Mouse (Mus musculus) embryonic fibroblast, embryonic 13.5 days (primary cell): ENCODE measurements around the gene Mpped2. TPM values are rescaled to one million over a fixed set of nuclear protein-coding genes. Genes with fewer than 3 reads are reported as not detected.
A peak's percentile ranks its signal among the peaks of the same experiment; 100 is the strongest.

Experiments
- H3K27ac ChIP-seq: 2 replicates; pipeline ENCODE4 v1.5.1; 2012; ENCODE audit warnings: low read length, control low read depth, inconsistent platforms; ENCODE audit not compliant: insufficient read depth
- H3K4me1 ChIP-seq: 2 replicates; pipeline ENCODE4 v1.6.1; 2011; ENCODE audit warnings: low read length; ENCODE audit not compliant: control insufficient read depth, insufficient read depth
- H3K4me3 ChIP-seq: 2 replicates; pipeline ENCODE4 v1.5.1; 2011; ENCODE audit warnings: mild to moderate bottlenecking, control low read depth, low read length; ENCODE audit not compliant: insufficient read depth
- CTCF ChIP-seq: IDR thresholded peaks from 2 replicates; pipeline ENCODE4 v1.5.1; 2011; ENCODE audit warnings: mild to moderate bottlenecking, control low read depth, low read length, moderate library complexity, borderline replicate concordance; ENCODE audit not compliant: insufficient read depth
- POLR2A ChIP-seq: IDR thresholded peaks from 2 replicates; pipeline ENCODE4 v1.6.1; 2011; ENCODE audit warnings: low read depth, mild to moderate bottlenecking, control low read depth, low read length, moderate library complexity
- polyA plus RNA-seq: library from polyadenylated mRNA; stranded (reverse); fragments of >200 nt; gene quantifications from 2 replicates; pipeline ENCODE4 v1.2.4, GENCODE M21; 2011; ENCODE audit warnings: low read depth; ENCODE audit not compliant: missing spikeins, insufficient read length

Mpped2 gene
- polyA plus RNA-seq, 1 experiment, result 9.8 TPM

- Histone ChIP-seq H3K4me3 (no peak overlapping the region), H3K27ac (no peak overlapping the region), H3K4me1 (no peaks in the 10 kb centered on the region)
- TF ChIP-seq POLR2A (no peak), CTCF (no peak)
Observed at GRCm38 (mm10) chr2:106679720-106680455, 13.2 kb upstream of the Mpped2 start.

DNA sequence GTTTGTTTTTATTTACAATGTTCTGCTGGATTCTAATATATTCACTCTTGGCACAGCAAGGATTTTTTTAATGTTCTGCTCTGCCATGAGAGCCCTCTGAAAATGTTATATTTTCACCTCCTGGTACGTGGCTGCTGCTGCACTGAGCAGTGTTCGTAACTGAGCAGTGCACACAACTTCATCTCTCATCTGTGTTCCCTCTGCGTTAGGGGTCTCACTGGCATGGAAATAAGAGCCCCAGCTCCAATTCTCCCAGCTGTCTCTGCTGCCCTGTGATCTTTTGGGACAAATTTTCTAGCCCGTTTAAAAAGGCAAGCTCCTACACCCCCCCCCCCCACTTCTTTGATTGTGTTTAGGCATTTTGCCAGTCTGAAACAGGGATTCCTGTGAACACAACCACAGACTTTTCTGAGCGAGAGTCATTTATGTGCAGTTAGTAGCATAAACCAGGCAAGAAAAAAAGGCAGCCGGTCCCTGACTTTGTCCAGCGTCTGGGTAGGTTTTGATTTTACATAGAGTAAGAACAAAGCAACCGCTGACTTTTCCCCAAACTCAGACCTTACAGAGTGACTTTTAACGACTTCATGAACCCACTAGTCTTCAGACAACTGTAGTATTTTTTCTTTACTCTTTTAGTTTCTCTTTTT lies 9.8 kb upstream of the Mpped2 start:
- no peak overlapping the region for H3K4me3 ChIP-seq

GRCm38 (mm10) chr2:106683832-106684231 lies 9.2 kb upstream of the Mpped2 start:
- TF ChIP-seq POLR2A (no peak), CTCF (no peak)
- Histone ChIP-seq H3K27ac (no peak overlapping the region), H3K4me1 (no peaks in the 10 kb centered on the region), H3K4me3 (no peak overlapping the region)

More for the DNA sequence above, 9.8 kb upstream of the Mpped2 start:
- no peak overlapping the region for H3K27ac ChIP-seq
- no peaks in the 10 kb centered on the region for H3K4me1 ChIP-seq
- TF ChIP-seq CTCF (no peak), POLR2A (no peak)

- TF ChIP-seq POLR2A (no peak), CTCF (no peak)
- Histone ChIP-seq H3K4me1 (0 out of 2 replicates have a peak, but pooled peaks cover 3% of the 10 kb centered on the region), H3K4me3 (no peak overlapping the region), H3K27ac (no peak overlapping the region)
Observed at GRCm38 (mm10) chr2:106691753-106692363, 1.2 kb upstream of the Mpped2 start.

- Histone ChIP-seq H3K27ac (no peak overlapping the region), H3K4me3 (no peak overlapping the region), H3K4me1 (0 out of 2 replicates have a peak, but pooled peaks cover 3% of the 10 kb centered on the region)
- TF ChIP-seq POLR2A, result no peak
- no peak for TF ChIP-seq CTCF
Observed at GRCm38 (mm10) chr2:106692405-106692782, 675 bp upstream of the Mpped2 start.

DNA sequence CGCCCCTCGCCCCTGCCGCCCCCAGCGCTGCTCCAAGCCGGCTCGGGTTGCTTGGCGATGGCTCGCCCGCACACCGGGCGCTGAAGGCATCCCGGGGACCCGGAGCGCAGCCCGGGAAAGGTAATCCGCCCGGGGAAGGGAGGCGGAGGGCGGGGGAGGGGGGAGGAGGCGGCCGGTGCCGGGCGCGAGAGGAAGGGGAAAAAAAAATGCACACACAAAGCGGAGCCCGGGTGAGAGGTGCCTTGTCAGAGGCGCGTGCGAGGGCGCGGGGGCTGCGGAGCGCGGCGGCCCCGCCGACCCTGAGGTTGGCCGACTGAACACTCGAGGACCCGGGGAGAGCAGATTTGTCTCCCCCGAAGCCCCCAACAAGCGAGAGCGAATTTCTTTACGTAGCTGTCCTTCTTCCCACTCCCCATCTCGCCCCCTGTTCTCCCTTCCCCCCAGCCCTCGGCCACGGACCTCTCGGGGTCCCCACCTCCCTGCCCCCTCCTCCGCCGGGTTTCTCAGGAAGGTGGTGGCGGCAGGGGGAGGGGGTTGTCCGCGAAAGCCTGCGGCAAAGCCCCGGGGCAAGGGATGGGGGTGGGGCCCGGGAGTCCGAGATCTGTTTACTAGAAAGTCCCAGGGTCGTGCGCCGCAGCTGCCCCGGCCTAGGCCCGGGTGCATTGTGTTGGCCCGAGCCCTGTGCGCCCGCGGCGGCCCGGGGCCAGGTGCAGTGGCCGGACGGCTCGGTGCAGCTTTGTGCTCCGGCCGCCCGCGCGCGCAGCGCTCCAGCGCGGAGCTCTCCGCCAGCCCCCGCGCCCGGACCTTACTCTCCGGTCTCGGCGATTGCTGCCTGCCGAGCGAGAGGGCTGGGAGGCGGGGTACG lies 865 bp downstream of the Mpped2 start:
- Histone ChIP-seq H3K4me3 (peak overlapping the region; percentile 76), H3K4me1 (0 out of 2 replicates have a peak, but pooled peaks cover 3% of the 10 kb centered on the region), H3K27ac (no peak overlapping the region)
- no peak for TF ChIP-seq CTCF
- TF ChIP-seq POLR2A, result no peak

DNA sequence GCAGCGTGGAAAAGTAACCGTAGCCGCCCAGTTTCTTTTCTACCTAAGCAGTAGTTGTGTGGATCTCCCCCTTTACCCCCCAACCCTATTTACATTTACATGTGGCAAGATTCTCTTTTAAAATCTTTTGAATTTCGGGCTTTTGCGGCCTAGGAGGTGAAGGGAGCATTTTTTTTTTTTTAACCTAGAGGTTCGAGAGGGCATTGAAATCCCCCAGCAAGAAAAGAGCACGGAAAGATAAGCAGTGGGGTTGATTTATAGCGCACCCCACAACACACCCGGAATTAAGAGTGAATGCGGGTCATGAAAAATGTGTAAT lies 1.5 kb downstream of the Mpped2 start:
- H3K4me1 ChIP-seq, result 0 out of 2 replicates have a peak, but pooled peaks cover 3% of the 10 kb centered on the region
- H3K27ac ChIP-seq, result no peak overlapping the region
- TF ChIP-seq POLR2A, result no peak
- TF ChIP-seq CTCF, result no peak
- peak overlapping the region; percentile 76 for H3K4me3 ChIP-seq

GRCm38 (mm10) chr2:106694886-106695733 lies 2.0 kb downstream of the Mpped2 start:
- 0 out of 2 replicates have a peak, but pooled peaks have one; percentile 13 for TF ChIP-seq POLR2A
- TF ChIP-seq CTCF, result no peak
- H3K4me1 ChIP-seq, result 0 out of 2 replicates have a peak, but pooled peaks cover 3% of the 10 kb centered on the region
- H3K4me3 ChIP-seq, result peak overlapping the region; percentile 76
- no peak overlapping the region for H3K27ac ChIP-seq

GRCm38 (mm10) chr2:106695734-106696022 lies 2.6 kb downstream of the Mpped2 start:
- H3K27ac ChIP-seq, result no peak overlapping the region
- peak overlapping the region; percentile 76 for H3K4me3 ChIP-seq
- TF ChIP-seq CTCF (no peak), POLR2A (no peak)
- 0 out of 2 replicates have a peak, but pooled peaks cover 3% of the 10 kb centered on the region for H3K4me1 ChIP-seq
